Mouse (Mus musculus) right cerebral cortex, postnatal 4 days (tissue): ENCODE measurements around the gene Sh3rf1.

Experiments
- DNase-seq: peaks from one replicate; pipeline ENCODE4 v3.0.0-alpha.2; 2022

The Sh3rf1 gene

DNA sequence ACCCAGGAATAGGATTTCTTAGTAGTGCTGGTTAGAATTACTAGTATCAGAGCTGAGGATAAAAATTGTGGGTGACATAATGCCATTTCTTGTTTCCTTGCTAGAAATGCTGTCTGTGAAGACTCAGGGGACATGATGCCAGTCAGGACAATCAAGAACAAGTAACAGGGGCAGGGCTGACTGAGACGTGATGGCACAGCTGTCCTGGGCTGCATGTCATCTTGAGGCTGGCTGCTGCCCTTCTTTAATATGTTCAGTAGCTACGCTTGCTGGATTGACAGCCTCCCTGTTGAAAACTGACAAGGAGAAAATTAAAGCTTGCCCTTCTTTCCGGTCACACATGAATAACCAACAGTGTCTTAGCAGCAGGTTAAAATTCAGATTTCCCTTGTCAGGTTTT is 212.5 kb downstream of the Sh3rf1 start:
- no peak for DNase-seq

DNA sequence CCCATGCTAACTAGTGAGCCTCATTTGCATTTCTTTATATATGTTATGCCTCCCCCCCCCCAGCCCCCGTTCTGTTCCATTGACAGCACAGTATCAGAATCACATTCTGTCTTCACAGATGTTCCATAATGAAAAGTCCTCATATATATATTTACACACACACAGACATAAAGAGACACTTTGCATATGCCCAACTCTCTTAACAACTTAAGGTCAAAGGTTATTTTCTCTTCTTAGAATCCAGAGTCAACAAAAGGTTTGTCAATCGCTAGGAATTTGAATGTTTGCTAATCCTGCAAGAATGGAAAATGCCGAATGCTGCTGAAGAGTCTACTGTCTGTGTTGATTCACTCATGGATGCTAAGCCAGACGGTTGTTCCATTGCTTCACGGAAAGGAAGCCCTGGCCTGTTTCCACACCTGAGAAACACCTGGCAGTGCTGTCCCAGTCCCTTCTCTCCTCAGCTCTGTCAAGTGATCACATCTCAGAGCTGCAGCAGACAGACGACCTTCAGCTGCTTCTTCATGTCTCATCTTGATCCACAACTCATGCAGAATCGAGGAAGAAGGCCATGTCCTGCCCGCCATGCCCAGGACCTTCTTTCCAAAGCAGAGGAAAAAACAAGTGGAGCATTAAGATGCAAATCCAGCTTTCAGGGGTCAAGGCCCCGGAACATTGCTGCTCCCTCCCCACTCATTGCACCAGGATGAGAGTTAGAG is 213.1 kb downstream of the Sh3rf1 start:
- DNase-seq = no peak

DNA sequence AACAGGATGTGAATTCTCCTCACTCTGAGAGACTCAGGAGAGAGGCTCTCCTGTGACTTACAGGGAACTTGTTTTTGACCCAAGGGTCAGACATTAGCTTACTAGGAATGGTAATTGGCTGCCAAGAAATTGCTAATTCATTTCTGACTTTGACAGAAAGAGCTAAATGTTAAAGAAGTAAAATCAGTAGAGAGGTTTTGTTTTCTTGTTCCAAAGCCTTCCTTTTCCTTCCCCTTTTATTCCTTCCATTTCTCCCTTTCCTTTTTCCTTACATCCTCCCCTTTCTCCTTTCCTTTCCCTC is 213.6 kb downstream of the Sh3rf1 start:
- DNase-seq = no peak

DNA sequence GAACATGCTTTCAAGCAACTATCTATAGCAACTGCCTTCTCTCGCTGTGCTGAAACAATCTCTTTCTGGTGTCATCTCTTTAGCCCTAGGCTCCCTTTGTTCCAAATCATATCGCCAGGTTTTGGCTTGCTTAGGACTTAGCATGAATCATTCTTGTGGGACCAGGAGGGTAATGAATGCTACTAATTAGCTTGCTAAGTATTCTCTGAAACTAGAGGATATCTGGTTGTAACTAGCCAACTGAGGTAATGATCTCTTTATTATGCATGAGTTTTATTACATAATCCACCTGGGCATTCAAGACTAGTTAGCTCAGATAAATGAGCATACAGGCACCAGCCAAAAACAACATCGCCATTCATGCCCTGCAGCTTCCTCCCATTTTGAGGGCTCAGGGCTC is 219.3 kb downstream of the Sh3rf1 start:
- no peak for DNase-seq

DNA sequence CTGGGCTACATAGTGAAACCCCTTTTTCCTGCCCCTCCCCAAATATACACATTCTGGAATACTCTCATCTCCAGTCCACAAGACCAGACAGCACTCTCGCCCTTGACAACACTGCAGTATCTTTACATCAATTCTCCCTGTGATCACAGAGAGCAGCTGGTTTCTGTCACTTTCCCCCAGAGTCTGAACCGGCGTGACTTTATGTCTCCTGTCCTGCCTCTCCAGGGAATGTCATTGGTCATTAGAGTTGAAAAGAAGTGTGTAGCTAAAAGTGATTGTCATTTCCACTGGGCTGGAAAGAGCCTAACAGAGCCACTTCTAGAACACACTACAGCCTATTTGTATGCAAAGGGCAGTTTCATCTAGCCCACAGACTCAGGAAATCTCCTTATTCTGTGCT is 220.7 kb downstream of the Sh3rf1 start:
- DNase-seq = no peak
